Mouse (Mus musculus): ENCODE measurements around the gene A3galt2.

- TF ChIP-seq POLR2A (IDR thresholded peaks at IDR 0.05; ENCODE audit: low read depth, low read length) (no peak), CTCF (IDR thresholded peaks at IDR 0.05; ENCODE audit: borderline replicate concordance, insufficient read depth, low read length) (no peak)
These were observed 24.9 kb upstream of the A3galt2 start for GRCm38 (mm10) chr4:128730271-128730670.
